Mouse (Mus musculus): ENCODE data around the gene Nudt4. TPM values are rescaled to one million over a fixed set of nuclear protein-coding genes. Genes with fewer than 3 reads are reported as not detected.
A peak's percentile ranks its signal among the peaks of the same experiment; 100 is the strongest.

The Nudt4 gene
- polyA plus RNA-seq, 1 experiment from 2014 or later: 69.0 TPM

DNA sequence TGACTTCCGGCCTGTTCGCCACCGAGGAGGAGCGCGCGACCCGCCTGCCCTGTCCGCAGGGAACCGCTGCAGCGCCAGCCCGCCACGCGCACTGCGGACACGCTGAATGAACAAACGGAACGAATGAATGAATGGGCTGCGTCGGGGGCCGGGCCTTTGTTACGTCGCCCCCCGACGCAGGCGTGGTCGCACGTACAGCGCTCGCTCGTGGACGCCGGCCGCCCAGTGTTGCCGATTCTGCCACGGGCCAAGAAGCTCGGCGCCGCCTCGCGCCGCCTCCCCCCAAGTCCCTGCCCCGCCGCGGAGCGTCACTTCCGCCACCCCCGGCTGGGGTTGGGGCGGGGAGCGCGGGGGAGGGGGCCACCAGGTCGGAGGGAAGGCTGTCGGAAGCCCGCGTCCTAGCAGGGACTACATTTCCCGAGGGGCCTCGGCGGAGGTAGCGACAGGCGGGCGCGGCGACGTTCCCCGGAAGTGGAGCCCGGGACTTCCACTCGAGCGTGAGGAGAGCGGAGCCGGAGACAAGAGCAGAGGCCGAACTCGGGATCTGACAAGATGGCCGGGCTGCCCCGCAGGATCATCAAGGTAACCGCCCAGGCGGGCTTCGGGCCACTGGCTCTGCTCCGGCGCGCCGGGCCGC lies 49.2 kb downstream of the Nudt4 start, which contains the start of gene Ube2n:
Gene Ube2n (plus strand): TSS at position 490 of the 637 bp plus-strand sequence.
- Histone ChIP-seq H3K9ac (replicated peaks; ENCODE audit: low read depth, low read length) (peak within 1 kb of the TSS; percentile 91), H3K4me1 (replicated peaks; ENCODE audit: control insufficient read depth, insufficient read depth, low read length) (peaks cover 11% of the 10 kb centered on the region), H3K4me2 (ENCODE audit: low read length) (peak within 1 kb of the TSS; percentile 82), H3K9me3 (ENCODE audit: control insufficient read depth, low read length) (no peaks in the 10 kb centered on the region), H3K27me3 (replicated peaks; ENCODE audit: control insufficient read depth, insufficient read depth, low read length) (no peaks in the 10 kb centered on the region), H3K36me3 (ENCODE audit: control insufficient read depth, insufficient read depth) (no peaks in the 10 kb centered on the region), H3K4me3 (replicated peaks; ENCODE audit: low read length) (peak within 1 kb of the TSS; percentile 83), H3K27ac (ENCODE audit: low read length) (peak within 1 kb of the TSS; percentile 94)
- ATAC-seq: peak; percentile 96
- under 1% methylated on average over 72 of the region's 81 CpGs for WGBS

DNA sequence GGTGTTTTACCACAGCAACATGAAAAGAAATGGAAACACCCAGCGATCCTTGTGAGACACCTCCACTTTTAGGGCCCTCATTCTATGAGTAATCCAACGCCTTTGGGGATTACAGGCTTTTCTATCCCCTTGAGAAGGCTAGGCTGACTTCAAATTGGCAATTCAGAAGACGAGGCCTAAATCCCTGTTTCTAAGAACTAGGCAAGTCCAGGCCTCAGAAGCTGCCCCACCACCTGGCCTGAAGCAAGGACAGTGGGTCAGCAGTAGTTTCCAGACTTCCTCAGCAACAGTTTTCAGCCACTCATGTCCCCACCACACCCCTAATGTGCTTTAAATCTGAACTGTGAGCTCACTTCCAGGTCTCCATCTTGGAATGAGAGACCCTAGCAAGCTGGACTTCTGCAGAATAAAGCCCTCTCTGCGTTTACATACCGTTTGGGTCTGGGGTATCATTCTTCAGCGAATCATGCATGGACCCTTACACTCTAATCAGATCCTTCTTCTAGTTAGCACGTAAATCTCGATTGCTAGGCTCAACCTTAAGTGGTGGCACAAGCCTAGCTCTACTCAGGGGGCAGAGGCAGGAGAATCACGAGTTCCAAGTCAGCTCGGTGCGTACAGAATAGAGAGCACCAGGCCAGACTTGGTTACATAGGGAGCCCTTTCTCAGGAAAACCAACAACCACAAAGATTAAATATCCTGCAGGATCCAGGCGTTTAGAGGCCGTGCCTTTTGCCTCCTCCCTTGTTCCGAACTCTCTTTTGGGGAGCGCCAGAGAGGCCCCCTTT lies 50.0 kb downstream of the Nudt4 start:
- Histone ChIP-seq H3K9me3 (ENCODE audit: control insufficient read depth, low read length) (no peaks in the 10 kb centered on the region), H3K27ac (ENCODE audit: low read length) (peak overlapping the region; percentile 94), H3K4me3 (replicated peaks; ENCODE audit: low read length) (peak overlapping the region; percentile 83), H3K27me3 (replicated peaks; ENCODE audit: control insufficient read depth, insufficient read depth, low read length) (no peaks in the 10 kb centered on the region), H3K4me2 (ENCODE audit: low read length) (peak overlapping the region; percentile 59), H3K9ac (replicated peaks; ENCODE audit: low read depth, low read length) (peak overlapping the region; percentile 70), H3K4me1 (replicated peaks; ENCODE audit: control insufficient read depth, insufficient read depth, low read length) (peaks cover 11% of the 10 kb centered on the region), H3K36me3 (ENCODE audit: control insufficient read depth, insufficient read depth) (no peaks in the 10 kb centered on the region)
- 29% methylated on average over 15 of the region's 15 CpGs for WGBS
- peak; percentile 13 for ATAC-seq

DNA sequence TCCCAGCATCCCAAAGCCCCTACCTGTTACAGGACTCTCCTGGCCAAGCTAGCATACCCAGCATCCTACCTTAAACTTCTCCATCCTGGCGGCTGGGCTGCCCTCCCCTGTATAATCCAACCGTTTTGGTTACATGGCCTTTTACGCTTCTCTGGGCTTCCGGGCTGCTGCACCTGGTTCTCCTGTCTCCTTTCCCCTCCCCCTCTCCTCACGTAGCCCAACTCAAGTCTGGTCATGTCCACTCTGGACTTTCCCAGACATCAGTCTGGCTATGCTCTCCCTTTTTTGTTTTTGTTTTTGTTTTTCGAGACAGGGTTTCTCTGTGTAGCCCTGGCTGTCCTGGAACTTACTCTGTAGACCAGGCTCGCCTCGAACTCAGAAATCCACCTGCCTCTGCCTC lies 51.3 kb downstream of the Nudt4 start:
- Histone ChIP-seq H3K27me3 (replicated peaks; ENCODE audit: control insufficient read depth, insufficient read depth, low read length) (no peaks in the 10 kb centered on the region), H3K36me3 (ENCODE audit: control insufficient read depth, insufficient read depth) (no peaks in the 10 kb centered on the region), H3K4me1 (replicated peaks; ENCODE audit: control insufficient read depth, insufficient read depth, low read length) (peaks cover 11% of the 10 kb centered on the region), H3K4me2 (ENCODE audit: low read length) (no peak overlapping the region), H3K9me3 (ENCODE audit: control insufficient read depth, low read length) (no peaks in the 10 kb centered on the region), H3K9ac (replicated peaks; ENCODE audit: low read depth, low read length) (no peak overlapping the region), H3K27ac (ENCODE audit: low read length) (no peak overlapping the region), H3K4me3 (replicated peaks; ENCODE audit: low read length) (no peak overlapping the region)
- no peak for ATAC-seq
- 90% methylated on average over 8 of the region's 8 CpGs for WGBS

DNA sequence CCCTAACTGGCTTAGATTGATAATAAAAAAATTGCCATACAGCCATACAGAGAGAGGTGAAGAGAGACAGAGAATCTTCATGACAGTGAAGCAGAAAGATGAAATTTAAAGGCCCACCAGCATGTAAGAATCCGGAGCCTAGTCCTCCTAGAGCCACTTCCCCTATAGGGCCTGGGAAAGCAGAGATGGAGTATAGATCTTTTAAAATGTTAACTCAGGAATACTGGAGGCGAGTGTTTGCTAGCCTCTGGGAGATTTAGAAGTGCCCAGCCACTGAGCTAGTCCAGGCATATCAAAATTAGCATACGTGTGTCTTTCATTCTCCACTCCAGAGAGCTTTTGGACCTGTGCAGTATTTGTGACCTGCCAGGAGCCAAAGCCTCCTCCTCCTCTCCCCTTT lies 54.7 kb downstream of the Nudt4 start:
- H3K27ac ChIP-seq (ENCODE audit: low read length): no peak overlapping the region
- no peak overlapping the region for H3K4me3 ChIP-seq (replicated peaks; ENCODE audit: low read length)
- ATAC-seq: no peak
- no peak overlapping the region for H3K9ac ChIP-seq (replicated peaks; ENCODE audit: low read depth, low read length)
- WGBS: 80% methylated on average over 3 of the region's 3 CpGs
- H3K9me3 ChIP-seq (ENCODE audit: control insufficient read depth, low read length): no peaks in the 10 kb centered on the region
- H3K4me2 ChIP-seq (ENCODE audit: low read length): no peak overlapping the region
- no peaks in the 10 kb centered on the region for H3K27me3 ChIP-seq (replicated peaks; ENCODE audit: control insufficient read depth, insufficient read depth, low read length)
- no peaks in the 10 kb centered on the region for H3K36me3 ChIP-seq (ENCODE audit: control insufficient read depth, insufficient read depth)
- H3K4me1 ChIP-seq (replicated peaks; ENCODE audit: control insufficient read depth, insufficient read depth, low read length): peaks cover 4% of the 10 kb centered on the region; the same call in 1 of the 2 replicates

DNA sequence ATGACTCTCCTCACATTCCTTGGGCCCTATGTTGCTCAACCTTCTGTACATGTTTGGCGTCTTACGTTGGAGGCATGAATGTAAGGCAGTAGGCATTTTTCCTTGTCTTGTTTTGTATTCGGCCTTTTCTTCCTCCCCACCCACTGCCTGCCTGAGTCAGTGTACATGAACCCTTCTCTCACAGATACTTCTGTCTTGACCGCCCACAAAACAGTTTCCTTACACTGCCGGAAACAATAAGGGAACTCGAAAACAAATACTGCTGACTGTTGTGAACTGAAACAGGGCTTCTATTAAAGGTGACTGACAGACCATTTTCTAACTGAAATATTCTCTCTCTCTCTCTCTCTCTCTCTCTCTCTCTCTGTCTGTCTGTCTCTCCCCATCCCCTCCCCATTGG lies 55.2 kb downstream of the Nudt4 start:
- H3K27me3 ChIP-seq (replicated peaks; ENCODE audit: control insufficient read depth, insufficient read depth, low read length): no peaks in the 10 kb centered on the region
- H3K27ac ChIP-seq (ENCODE audit: low read length): no peak overlapping the region
- no peaks in the 10 kb centered on the region for H3K9me3 ChIP-seq (ENCODE audit: control insufficient read depth, low read length)
- ATAC-seq: no peak
- no peak overlapping the region for H3K4me3 ChIP-seq (replicated peaks; ENCODE audit: low read length)
- H3K4me2 ChIP-seq (ENCODE audit: low read length): no peak overlapping the region
- 67% methylated on average over 6 of the region's 6 CpGs for WGBS
- H3K4me1 ChIP-seq (replicated peaks; ENCODE audit: control insufficient read depth, insufficient read depth, low read length): no peaks in the 10 kb centered on the region; the same call in 1 of the 2 replicates
- no peaks in the 10 kb centered on the region for H3K36me3 ChIP-seq (ENCODE audit: control insufficient read depth, insufficient read depth)
- no peak overlapping the region for H3K9ac ChIP-seq (replicated peaks; ENCODE audit: low read depth, low read length)

DNA sequence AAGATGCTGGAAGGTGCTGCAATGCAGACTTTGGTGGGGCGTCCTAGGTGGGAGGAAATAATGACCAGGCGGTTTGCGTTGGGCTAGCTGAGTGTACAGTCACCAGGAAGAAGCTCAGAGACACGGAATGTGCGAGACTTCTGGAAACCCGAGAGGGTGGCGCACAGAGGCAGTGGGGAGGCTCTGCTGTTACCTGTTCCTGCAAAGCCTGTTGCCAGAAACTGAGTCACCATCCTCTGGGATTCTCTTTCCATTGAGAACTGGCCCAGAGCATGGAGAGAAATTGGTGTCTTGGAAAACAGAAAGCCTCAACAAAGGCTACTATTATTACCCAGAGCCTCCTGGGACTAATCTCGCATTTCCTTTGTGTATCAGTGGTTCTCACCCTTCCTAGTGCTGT lies 55.8 kb downstream of the Nudt4 start:
- 86% methylated on average over 8 of the region's 8 CpGs for WGBS
- H3K27ac ChIP-seq (ENCODE audit: low read length): no peak overlapping the region
- no peak overlapping the region for H3K4me3 ChIP-seq (replicated peaks; ENCODE audit: low read length)
- H3K9me3 ChIP-seq (ENCODE audit: control insufficient read depth, low read length): no peaks in the 10 kb centered on the region
- no peak for ATAC-seq
- no peak overlapping the region for H3K9ac ChIP-seq (replicated peaks; ENCODE audit: low read depth, low read length)
- no peaks in the 10 kb centered on the region for H3K36me3 ChIP-seq (ENCODE audit: control insufficient read depth, insufficient read depth)
- no peaks in the 10 kb centered on the region for H3K27me3 ChIP-seq (replicated peaks; ENCODE audit: control insufficient read depth, insufficient read depth, low read length)
- H3K4me1 ChIP-seq (replicated peaks; ENCODE audit: control insufficient read depth, insufficient read depth, low read length): no peaks in the 10 kb centered on the region
- H3K4me2 ChIP-seq (ENCODE audit: low read length): no peak overlapping the region

DNA sequence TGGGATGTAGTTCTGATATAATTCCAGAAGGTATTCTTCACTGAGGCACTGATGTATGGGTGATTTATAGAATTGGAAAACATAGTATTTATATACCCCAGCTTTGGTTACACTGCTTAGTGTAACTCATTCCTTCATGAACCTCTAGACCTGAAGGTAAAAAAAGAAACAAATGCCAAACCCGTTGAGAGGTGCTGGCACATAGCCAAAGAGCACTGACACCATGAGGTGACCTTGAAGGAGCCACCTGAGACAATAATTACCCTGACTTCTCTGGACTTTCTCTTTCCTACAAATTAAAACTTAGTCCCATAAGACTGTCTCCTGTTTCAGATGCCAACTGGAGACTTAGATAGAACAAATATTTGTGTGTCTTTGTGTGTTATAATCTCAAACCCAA lies 59.6 kb downstream of the Nudt4 start:
- Histone ChIP-seq H3K4me2 (ENCODE audit: low read length) (no peak overlapping the region), H3K9me3 (ENCODE audit: control insufficient read depth, low read length) (no peaks in the 10 kb centered on the region), H3K4me1 (replicated peaks; ENCODE audit: control insufficient read depth, insufficient read depth, low read length) (peaks cover 8% of the 10 kb centered on the region), H3K4me3 (replicated peaks; ENCODE audit: low read length) (no peak overlapping the region), H3K27ac (ENCODE audit: low read length) (no peak overlapping the region), H3K27me3 (replicated peaks; ENCODE audit: control insufficient read depth, insufficient read depth, low read length) (no peaks in the 10 kb centered on the region), H3K9ac (replicated peaks; ENCODE audit: low read depth, low read length) (no peak overlapping the region), H3K36me3 (ENCODE audit: control insufficient read depth, insufficient read depth) (no peaks in the 10 kb centered on the region)
- 27% methylated on average over 1 of the region's 1 CpGs for WGBS
- ATAC-seq: no peak

DNA sequence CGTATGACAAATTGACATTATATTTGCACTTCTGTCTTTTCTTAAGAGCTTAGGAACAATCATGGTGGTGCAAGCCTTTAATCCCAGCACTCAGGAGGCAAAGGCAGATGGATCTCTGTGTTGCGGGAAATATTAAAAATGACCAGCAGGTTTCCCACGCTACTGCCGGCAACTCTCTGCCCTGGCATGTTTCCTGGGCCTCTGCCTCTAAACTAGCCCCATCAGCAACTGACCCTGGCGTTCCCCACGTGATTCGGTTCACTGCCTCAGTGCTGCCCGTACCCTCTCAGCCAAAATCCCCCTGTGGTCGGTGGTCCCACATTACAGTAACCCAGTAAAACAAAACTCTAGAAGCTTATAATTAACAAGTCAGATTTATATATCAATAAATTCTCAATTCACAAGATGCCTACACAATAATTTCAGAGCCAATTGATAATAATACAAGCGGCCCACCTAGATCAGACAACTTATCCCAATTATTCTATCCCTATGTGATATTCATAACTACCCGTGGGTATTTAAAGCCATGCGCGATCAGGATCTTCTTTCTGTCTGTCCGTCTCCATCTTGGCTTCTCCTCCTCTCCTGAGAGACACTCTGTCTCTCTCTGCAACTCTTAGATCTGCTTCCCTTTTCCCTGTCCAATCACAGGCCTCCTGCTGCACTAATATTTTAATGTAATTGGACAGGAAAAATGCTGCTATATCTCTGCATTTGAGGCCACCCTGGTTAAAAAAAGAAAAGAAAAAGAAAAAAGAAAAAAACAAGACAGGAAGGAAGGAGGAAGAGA lies 60.3 kb downstream of the Nudt4 start:
- Histone ChIP-seq H3K27me3 (replicated peaks; ENCODE audit: control insufficient read depth, insufficient read depth, low read length) (no peaks in the 10 kb centered on the region), H3K27ac (ENCODE audit: low read length) (no peak overlapping the region), H3K4me1 (replicated peaks; ENCODE audit: control insufficient read depth, insufficient read depth, low read length) (peaks cover 8% of the 10 kb centered on the region), H3K36me3 (ENCODE audit: control insufficient read depth, insufficient read depth) (no peaks in the 10 kb centered on the region), H3K4me2 (ENCODE audit: low read length) (no peak overlapping the region), H3K4me3 (replicated peaks; ENCODE audit: low read length) (no peak overlapping the region), H3K9ac (replicated peaks; ENCODE audit: low read depth, low read length) (no peak overlapping the region), H3K9me3 (ENCODE audit: control insufficient read depth, low read length) (no peaks in the 10 kb centered on the region)
- ATAC-seq: no peak
- WGBS: 91% methylated on average over 14 of the region's 14 CpGs

DNA sequence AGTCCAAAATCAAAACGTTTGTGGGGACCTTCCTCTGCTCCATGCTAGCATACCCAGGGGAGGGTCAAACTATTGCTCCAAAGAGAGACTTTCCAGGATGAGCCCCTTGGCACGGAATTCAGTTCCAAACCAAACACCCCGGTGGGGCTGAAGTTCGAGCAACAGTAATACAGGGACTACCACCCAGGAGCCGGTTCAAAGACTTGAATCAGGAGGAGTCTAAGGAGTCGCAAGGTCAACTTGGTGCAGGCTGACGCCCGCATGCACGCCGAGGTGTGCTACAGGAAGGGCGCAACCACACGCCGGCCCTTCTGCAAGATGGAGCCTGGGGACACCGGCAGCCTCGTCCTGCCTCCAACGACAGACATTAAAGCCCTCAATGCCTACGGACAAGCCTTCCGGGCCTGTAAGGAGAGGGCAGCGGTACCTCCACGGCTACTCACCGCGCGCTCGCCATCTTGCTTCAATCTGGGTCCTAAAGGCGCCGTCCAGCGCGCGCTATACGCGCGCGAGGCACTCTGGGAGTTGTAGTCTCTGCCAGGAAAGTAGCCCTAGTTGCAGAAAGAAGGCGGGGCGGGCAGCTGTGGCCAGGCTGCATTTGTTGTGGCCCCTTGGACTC lies 62.4 kb downstream of the Nudt4 start, which contains the start of gene Mrpl42:
Gene Mrpl42 (minus strand): TSS at position 478 of the 619 bp plus-strand sequence.
- H3K4me2 ChIP-seq (ENCODE audit: low read length): peak within 1 kb of the TSS; percentile 51
- under 1% methylated on average over 35 of the region's 35 CpGs for WGBS
- peak within 1 kb of the TSS; percentile 92 for H3K9ac ChIP-seq (replicated peaks; ENCODE audit: low read depth, low read length)
- H3K27ac ChIP-seq (ENCODE audit: low read length): peak within 1 kb of the TSS; percentile 79
- peak within 1 kb of the TSS; percentile 82 for H3K4me3 ChIP-seq (replicated peaks; ENCODE audit: low read length)
- H3K4me1 ChIP-seq (replicated peaks; ENCODE audit: control insufficient read depth, insufficient read depth, low read length): peaks cover 8% of the 10 kb centered on the region
- H3K36me3 ChIP-seq (ENCODE audit: control insufficient read depth, insufficient read depth): no peaks in the 10 kb centered on the region
- no peaks in the 10 kb centered on the region for H3K27me3 ChIP-seq (replicated peaks; ENCODE audit: control insufficient read depth, insufficient read depth, low read length)
- H3K9me3 ChIP-seq (ENCODE audit: control insufficient read depth, low read length): no peaks in the 10 kb centered on the region
- ATAC-seq: peak; percentile 98
